ENCODE assay signal across 13 mouse cellular contexts in genomic region chr19:3666632-3667031, GRCm38 (mm10). TPM values are rescaled to one million over a fixed set of nuclear protein-coding genes. Genes with fewer than 3 reads are reported as not detected.
DNase-seq lines count a peak whose midpoint lies in the region; ATAC-seq and TF ChIP-seq lines count a peak whose summit lies in the region.
"Had no signal": no experiment of that assay in that cellular context is flagged by ENCODE, and none has a peak within 500 bp of the region (broad histone marks: within the 10 kb centered on the region; RNA-seq: fewer than 3 reads in every experiment).

No protein-coding gene starts in this region.

- H3K4me3 ChIP-seq in gastrocnemius, adult 2 months = peak overlapping the region; percentile 15; the same call in 1 of the 2 replicates
- no peak overlapping the region for H3K4me3 ChIP-seq in left cerebral cortex, adult 2 months
- H3K4me3 ChIP-seq in embryonic facial prominence, embryonic 14.5 days (ENCODE audit: low read depth, low read length) = no peak overlapping the region
- no peak overlapping the region for H3K4me3 ChIP-seq in liver, embryonic 13.5 days (replicated peaks)
- H3K4me3 ChIP-seq: forebrain, embryonic 12.5 days; hindbrain, embryonic 12.5 days had no signal

- H3K27me3 ChIP-seq in embryonic facial prominence, embryonic 14.5 days (replicated peaks; ENCODE audit: control insufficient read depth, insufficient read depth, low read length) = no peaks in the 10 kb centered on the region
- H3K27me3 ChIP-seq in liver, embryonic 13.5 days = no peaks in the 10 kb centered on the region
- H3K27me3 ChIP-seq: forebrain, embryonic 12.5 days; hindbrain, embryonic 12.5 days had no signal

- no peak for ATAC-seq in embryonic facial prominence, embryonic 14.5 days (ENCODE audit: low read depth)
- ATAC-seq in liver, embryonic 13.5 days (ENCODE audit: low read depth) = no peak
- ATAC-seq in megakaryocyte progenitor cell, adult 5-6 weeks (replicated peaks; ENCODE audit: poor library complexity) = no peak
- ATAC-seq: activated CD4-positive, CD25-positive, alpha-beta regulatory T cell, adult 4 months had no signal

- no peak for TF ChIP-seq CTCF in gastrocnemius, adult 2 months (IDR thresholded peaks at IDR 0.05)
- no peak for TF ChIP-seq CTCF in left cerebral cortex, adult 2 months (IDR thresholded peaks at IDR 0.05)

- H3K27ac ChIP-seq in gastrocnemius, adult 2 months = peak overlapping the region; percentile 87
- peak overlapping the region; percentile 20 for H3K27ac ChIP-seq in left cerebral cortex, adult 2 months
- peak overlapping the region; percentile 83 for H3K27ac ChIP-seq in embryonic facial prominence, embryonic 14.5 days (replicated peaks; ENCODE audit: low read depth, low read length)
- peak overlapping the region; percentile 43 for H3K27ac ChIP-seq in liver, embryonic 13.5 days

- WGBS in embryonic facial prominence, embryonic 14.5 days = 60% methylated on average over 2 of the region's 2 CpGs
- WGBS in liver, embryonic 13.5 days (ENCODE audit: insufficient replicate concordance) = 66% methylated on average over 2 of the region's 2 CpGs

- no peak for DNase-seq in gastrocnemius, adult 2 months
- DNase-seq in gastrocnemius, postnatal 36 days = no peak
- DNase-seq in left cerebral cortex, adult 2 months (ENCODE audit: extremely low spot score in 1 of 2, low spot score in 2 of 2) = no peak
- DNase-seq in left cerebral cortex, adult 18-20 months (ENCODE audit: low spot score in 2 of 2) = no peak
- DNase-seq in embryonic facial prominence, embryonic 14.5 days (ENCODE audit: low spot score) = peak; percentile 59
- no peak for DNase-seq in liver, embryonic 13.5 days
- DNase-seq in layer of hippocampus, adult 18-20 months (ENCODE audit: low spot score in 2 of 2) = no peak
- DNase-seq: layer of hippocampus, adult 9-11 months; spleen, adult 18-20 months had no signal

- peaks cover 3% of the 10 kb centered on the region for H3K36me3 ChIP-seq in embryonic facial prominence, embryonic 14.5 days (ENCODE audit: control insufficient read depth, insufficient read depth, low read length)
- H3K36me3 ChIP-seq in liver, embryonic 13.5 days = peaks cover under 1% of the 10 kb centered on the region; the same call in 1 of the 2 replicates
- H3K36me3 ChIP-seq: forebrain, embryonic 12.5 days; hindbrain, embryonic 12.5 days had no signal

- H3K9me3 ChIP-seq in embryonic facial prominence, embryonic 14.5 days (ENCODE audit: control insufficient read depth, low read length) = no peaks in the 10 kb centered on the region
- no peaks in the 10 kb centered on the region for H3K9me3 ChIP-seq in liver, embryonic 13.5 days (replicated peaks)
- H3K9me3 ChIP-seq: forebrain, embryonic 12.5 days; hindbrain, embryonic 12.5 days had no signal

- intact Hi-C loops in gastrocnemius, adult 2 months (cut with DNase I) = no loop called here
- intact Hi-C loops in gastrocnemius, postnatal 36 days (cut with DNase I) = no loop called here
- intact Hi-C loops in left cerebral cortex, adult 2 months (cut with DNase I) = no loop called here

- H3K9ac ChIP-seq in embryonic facial prominence, embryonic 14.5 days (ENCODE audit: low read depth, low read length) = 0 out of 2 replicates have a peak overlapping the region, but pooled peaks have one; percentile 14
- no peak overlapping the region for H3K9ac ChIP-seq in liver, embryonic 13.5 days
- H3K9ac ChIP-seq: forebrain, embryonic 12.5 days; hindbrain, embryonic 12.5 days had no signal

- H3K4me2 ChIP-seq in embryonic facial prominence, embryonic 14.5 days (ENCODE audit: low read depth, low read length) = no peak overlapping the region
- no peak overlapping the region for H3K4me2 ChIP-seq in liver, embryonic 13.5 days
- H3K4me2 ChIP-seq: forebrain, embryonic 12.5 days; hindbrain, embryonic 12.5 days had no signal

- peaks cover 72% of the 10 kb centered on the region for H3K4me1 ChIP-seq in embryonic facial prominence, embryonic 14.5 days (ENCODE audit: control insufficient read depth, insufficient read depth, low read length)
- H3K4me1 ChIP-seq in liver, embryonic 13.5 days (replicated peaks) = peaks cover 66% of the 10 kb centered on the region

RNA-seq across cellular contexts. Expression of gene Lrp5, which starts 19.7 kb away (rescaled TPM):
- 10 to 100 TPM; 21.4 to 30.4 TPM for total RNA-seq in gastrocnemius, adult 2 months (2021)
- 10 to 100 TPM; 21.9 to 22.9 TPM for total RNA-seq in gastrocnemius, postnatal 36 days (2021)
- total RNA-seq in left cerebral cortex, adult 2 months (2021) = 1 to 10 TPM; 8.3 to 9.3 TPM
- 1 to 10 TPM; 7.3 to 8.3 TPM for total RNA-seq in left cerebral cortex, adult 18-20 months (2021)
- 10.1 and 10.6 TPM in 2 replicates for polyA plus RNA-seq in embryonic facial prominence, embryonic 14.5 days (2014; fragmentation: Nextera tagmentation; extraction: Ambion mirVana)
- polyA plus RNA-seq in liver, embryonic 13.5 days (2015; fragmentation: Nextera tagmentation; extraction: Ambion mirVana) = 1.9 and 2.0 TPM in 2 replicates
- total RNA-seq in megakaryocyte progenitor cell, adult 5-6 weeks (2015) = 20.3 and 22.4 TPM in 2 replicates
- 17.3 and 20.4 TPM in 2 replicates for total RNA-seq in megakaryocyte progenitor cell, adult 5-6 weeks (2017)
- total RNA-seq in layer of hippocampus, adult 18-20 months (2021) = 10 to 100 TPM in 1 of 2 experiments, 1 to 10 TPM in 1; 9.2 to 10.4 TPM

RNA-seq across cellular contexts. Expression of gene 1810055G02Rik, which starts 41.5 kb away (rescaled TPM):
- total RNA-seq in gastrocnemius, adult 2 months (2021) = 1 to 10 TPM; 9.6 to 9.8 TPM
- total RNA-seq in gastrocnemius, postnatal 36 days (2021) = 10 to 100 TPM; 10.6 to 11.1 TPM
- 10 to 100 TPM; 31.3 to 38.5 TPM for total RNA-seq in left cerebral cortex, adult 2 months (2021)
- 10 to 100 TPM; 31.7 to 32.1 TPM for total RNA-seq in left cerebral cortex, adult 18-20 months (2021)
- 59.2 and 61.4 TPM in 2 replicates for polyA plus RNA-seq in embryonic facial prominence, embryonic 14.5 days (2014; fragmentation: Nextera tagmentation; extraction: Ambion mirVana)
- 13.2 and 14.5 TPM in 2 replicates for polyA plus RNA-seq in liver, embryonic 13.5 days (2015; fragmentation: Nextera tagmentation; extraction: Ambion mirVana)
- total RNA-seq in megakaryocyte progenitor cell, adult 5-6 weeks (2015) = 12.5 and 12.8 TPM in 2 replicates
- total RNA-seq in megakaryocyte progenitor cell, adult 5-6 weeks (2017) = 6.0 and 7.1 TPM in 2 replicates
- 10 to 100 TPM; 23.4 to 24.3 TPM for total RNA-seq in layer of hippocampus, adult 18-20 months (2021)

Comparison
In these comparisons a context has a peak if more than half of its experiments do, and no peak if none do; other contexts are left out.
1. H3K27ac ChIP-seq: peak in every context shown above with its lines; median percentile 87 in gastrocnemius, adult 2 months; 83 in embryonic facial prominence, embryonic 14.5 days; 43 in liver, embryonic 13.5 days; 20 in left cerebral cortex, adult 2 months.